Mouse (Mus musculus) forelimb bud, embryonic 11.5 days (tissue): ENCODE measurements at regions not wholly inside any gene's neighbourhood (a gene's known extent, or its start where the extent isn't known, plus 50 kb on each side); places are given as distances from the start of the nearest gene placed in this dataset.
"Not testable (repeated sequence)": the region's sequence is repeated elsewhere in the genome, so short reads cannot be mapped to it uniquely, and the experiment has no call there.

Source experiments
- DNase-seq: peaks from one replicate; pipeline ENCODE4 v3.0.0-alpha.2; 2012; ENCODE audit warnings: low read depth, low spot score

- DNase-seq = no peak
Observed at GRCm38 (mm10) chr3:20892916-20893430, 526.0 kb upstream of the Agtr1b start.

- no peak for DNase-seq
Observed at GRCm38 (mm10) chr3:20864241-20864640, 497.3 kb upstream of the Agtr1b start.

GRCm38 (mm10) chr3:20831038-20831437 lies 464.1 kb upstream of the Agtr1b start:
- no peak for DNase-seq

- DNase-seq = no peak
Observed at GRCm38 (mm10) chr3:20829391-20829790, 462.4 kb upstream of the Agtr1b start.

DNA sequence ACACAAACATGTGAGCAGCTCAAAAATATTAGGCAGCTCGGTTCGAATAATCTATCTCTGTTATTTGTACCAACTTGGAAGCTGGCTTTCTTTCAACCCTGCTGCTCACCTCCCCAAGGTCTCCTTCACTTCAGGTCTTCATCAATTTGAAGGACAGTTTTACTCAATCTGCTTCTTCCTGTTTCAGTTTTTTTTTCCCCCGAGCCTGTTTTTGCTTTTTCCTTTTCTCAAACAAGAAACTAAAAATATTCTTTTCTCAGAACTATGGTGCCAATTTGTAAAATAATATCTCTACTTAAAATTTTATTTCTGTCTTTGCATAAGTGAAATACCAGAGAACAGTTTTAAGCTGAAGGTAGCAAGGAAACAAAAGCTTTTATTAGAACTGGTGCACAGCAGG lies 461.8 kb upstream of the Agtr1b start:
- DNase-seq = no peak

DNA sequence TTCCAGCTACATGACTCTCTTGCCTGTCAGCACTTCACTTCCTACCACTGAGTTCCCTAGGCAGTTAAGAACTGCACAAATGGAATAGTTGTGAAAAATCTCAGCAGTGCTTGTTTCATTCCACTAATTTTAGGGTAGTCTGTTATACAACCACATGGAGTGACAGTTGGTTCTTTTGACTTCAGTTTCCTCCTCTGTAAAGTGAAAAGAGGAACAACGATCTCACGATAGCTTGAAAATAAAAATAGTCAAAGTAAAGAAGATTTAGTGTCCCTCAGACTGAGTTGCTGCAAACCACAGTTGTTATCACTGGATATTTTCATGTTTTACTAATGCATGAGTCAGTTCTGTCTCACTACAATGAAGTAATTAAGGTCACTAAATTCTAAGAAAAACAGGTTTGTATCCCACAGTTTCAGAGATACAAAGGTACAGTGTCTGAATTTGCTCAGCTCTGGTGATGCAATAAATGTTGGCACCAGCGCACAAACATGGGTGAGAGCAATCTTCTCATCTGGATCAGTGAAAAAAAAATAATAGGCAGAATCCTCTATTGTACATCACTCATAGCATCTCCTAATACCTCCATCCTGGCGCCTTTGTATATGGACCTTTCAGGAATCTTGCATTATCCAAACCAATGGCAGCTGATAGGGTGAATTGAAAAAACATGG lies 458.8 kb upstream of the Agtr1b start:
- no peak for DNase-seq

GRCm38 (mm10) chr3:20822226-20822625 lies 455.2 kb upstream of the Agtr1b start:
- no peak for DNase-seq

- no peak for DNase-seq
Observed at GRCm38 (mm10) chr3:20821712-20822111, 454.7 kb upstream of the Agtr1b start.

DNA sequence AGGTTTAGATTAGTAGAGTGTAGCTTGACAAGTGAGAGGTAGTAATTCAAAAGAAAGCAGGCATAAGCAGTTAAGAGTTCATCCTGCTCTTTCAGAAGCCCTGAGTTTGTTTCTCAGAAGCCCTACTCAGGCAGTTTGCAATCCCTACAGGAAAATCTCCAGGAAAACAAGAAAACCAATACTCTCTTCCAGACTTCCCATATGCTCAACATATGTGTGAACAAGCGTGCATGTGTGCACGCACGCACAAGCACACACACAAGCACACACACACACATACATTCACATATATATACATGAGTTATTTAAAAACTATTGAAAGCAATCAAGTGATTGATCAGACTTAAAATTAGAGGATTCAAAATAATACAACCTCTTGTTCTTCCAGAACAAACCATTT lies 453.1 kb upstream of the Agtr1b start:
- no peak for DNase-seq

DNA sequence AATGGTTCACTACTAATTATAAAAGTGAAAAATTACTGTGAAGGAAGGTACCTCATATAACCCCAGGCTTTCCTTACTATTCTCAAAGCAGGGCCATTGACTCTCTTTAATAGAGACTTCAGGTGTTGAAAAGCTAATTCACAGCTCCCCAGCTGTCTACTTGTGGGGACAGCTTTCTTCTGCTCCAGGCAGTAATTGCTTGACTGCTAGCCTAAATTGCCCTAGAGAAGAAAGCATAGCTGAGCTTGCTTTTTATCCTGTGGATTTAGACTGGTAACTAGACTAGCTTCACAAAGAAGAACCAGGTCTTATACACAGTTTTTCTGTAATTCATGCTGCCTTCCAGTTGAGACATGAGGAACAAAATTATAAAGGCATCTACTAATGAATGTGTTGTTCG lies 452.6 kb upstream of the Agtr1b start:
- DNase-seq = peak; percentile 7

GRCm38 (mm10) chr3:20816613-20817012 lies 449.6 kb upstream of the Agtr1b start:
- DNase-seq = no peak

GRCm38 (mm10) chr3:20794256-20794655 lies 427.3 kb upstream of the Agtr1b start:
- no peak for DNase-seq

- DNase-seq = no peak
Observed at GRCm38 (mm10) chr3:20792503-20792902, 425.5 kb upstream of the Agtr1b start.

- no peak for DNase-seq
Observed at GRCm38 (mm10) chr3:20777883-20778282, 410.9 kb upstream of the Agtr1b start.

DNA sequence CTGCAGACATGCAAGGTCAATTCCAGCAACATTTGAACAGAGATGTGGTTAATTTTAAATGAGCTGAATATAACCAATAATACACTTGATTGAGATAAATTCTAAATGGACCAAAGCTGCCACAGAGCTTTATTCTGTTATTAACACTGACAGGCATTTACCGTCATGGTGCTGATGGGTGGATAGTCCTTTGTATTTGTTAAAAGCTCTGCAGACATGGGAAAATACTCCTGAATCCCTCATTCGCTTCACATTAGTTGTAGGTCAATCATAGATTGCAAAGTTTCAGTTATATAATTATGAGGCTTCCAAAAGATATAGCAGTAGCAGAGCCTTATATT lies 410.0 kb upstream of the Agtr1b start:
- DNase-seq = no peak

GRCm38 (mm10) chr3:20776128-20776963 lies 409.4 kb upstream of the Agtr1b start:
- DNase-seq = peak; percentile 37

DNA sequence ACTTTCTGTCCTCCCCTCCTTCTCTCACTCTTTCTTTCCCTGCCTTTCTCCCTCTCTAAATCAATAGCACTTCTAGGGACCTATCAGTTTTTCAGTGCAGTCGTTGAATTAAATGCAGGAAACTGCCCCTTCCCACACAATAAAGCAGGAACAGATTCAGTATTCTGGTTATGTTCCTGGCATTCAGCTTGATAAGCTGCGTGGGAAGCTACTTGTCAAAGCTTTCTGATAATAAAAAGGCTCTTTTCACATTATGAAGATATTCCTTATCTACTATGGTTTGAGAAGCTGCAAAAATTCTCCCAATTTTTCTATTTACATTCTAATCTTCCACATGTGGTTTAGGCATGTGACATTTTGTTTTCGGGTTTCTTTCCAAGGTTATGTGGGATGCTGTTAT lies 367.3 kb upstream of the Agtr1b start:
- no peak for DNase-seq

DNA sequence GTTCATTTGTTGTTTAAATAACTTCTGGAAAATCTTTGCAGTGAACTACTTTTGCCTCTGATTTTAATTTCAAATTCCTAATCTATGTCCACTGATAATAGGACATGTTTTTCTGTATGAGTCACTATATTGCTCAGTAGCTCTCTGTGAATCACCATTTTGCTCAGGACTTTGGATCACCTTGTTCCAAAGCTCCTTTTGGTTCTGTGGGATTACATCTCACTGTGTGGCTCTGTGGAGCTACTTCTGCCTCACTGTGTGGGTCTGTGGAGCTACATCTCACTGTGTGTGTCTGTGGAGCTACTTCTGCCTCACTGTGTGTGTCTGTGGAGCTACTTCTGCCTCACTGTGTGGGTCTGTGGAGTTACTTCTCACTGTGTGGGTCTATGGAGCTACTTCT lies 365.0 kb upstream of the Agtr1b start:
- no peak for DNase-seq

GRCm38 (mm10) chr3:20730481-20730880 lies 363.5 kb upstream of the Agtr1b start:
- DNase-seq = no peak

- not testable (repeated sequence) for DNase-seq
Observed at GRCm38 (mm10) chr3:20729776-20730175, 362.8 kb upstream of the Agtr1b start.

- DNase-seq = peak; percentile 6
Observed at GRCm38 (mm10) chr3:20714671-20715070, 347.7 kb upstream of the Agtr1b start.

GRCm38 (mm10) chr3:20709661-20710060 lies 342.7 kb upstream of the Agtr1b start:
- DNase-seq = no peak

DNA sequence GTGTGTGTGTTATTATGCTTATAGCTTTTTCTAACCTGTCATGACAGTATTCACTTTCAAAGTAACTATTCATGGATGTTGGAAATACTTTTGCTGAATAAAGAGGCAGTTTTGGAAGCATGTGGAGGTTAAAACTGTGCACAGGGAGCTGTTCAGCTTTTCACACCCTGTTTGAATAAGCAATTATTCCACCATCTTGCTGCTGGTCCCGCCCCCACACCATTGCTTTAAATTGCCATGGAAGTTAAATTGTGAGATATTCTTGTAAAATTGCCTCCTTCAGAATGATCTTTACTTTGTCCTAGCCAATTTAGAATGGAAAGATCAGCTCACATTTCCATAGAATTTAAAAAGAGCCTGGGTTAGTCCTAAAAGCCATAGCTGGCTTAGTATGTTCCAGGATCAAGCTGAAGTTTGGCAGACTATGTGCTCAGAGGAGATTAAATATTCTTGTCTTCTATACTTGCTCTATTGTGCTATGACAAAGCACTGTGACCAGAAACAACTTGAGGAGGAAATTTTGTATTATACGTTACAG lies 328.4 kb upstream of the Agtr1b start:
- no peak for DNase-seq
